14 mouse cellular contexts compared by ENCODE assay signal in genomic region chr9:113371718-113372306, GRCm38 (mm10).
"Had no signal": no experiment of that assay in that cellular context is flagged by ENCODE, and none has a peak within 500 bp of the region (broad histone marks: within the 10 kb centered on the region; RNA-seq: fewer than 3 reads in every experiment).

No protein-coding gene starts in this region.

- DNase-seq: kidney, adult 2 months; kidney, postnatal 25 days; layer of hippocampus, adult 9-11 months; liver; lung, adult 18-20 months; lung, postnatal 10 days; lung, postnatal 36 days; retina, postnatal 1 day; thymus, adult 2 months; thymus, postnatal 25 days had no signal

- ATAC-seq: intestine, postnatal 0 days; liver, embryonic 12.5 days; midbrain, embryonic 13.5 days; midbrain, embryonic 16.5 days had no signal
